Mouse (Mus musculus) embryo, embryonic 11 days (tissue): Measurements from ENCODE around the gene Ctnnbip1.

Experiments used
- DNase-seq: peaks from one replicate; pipeline ENCODE4 v3.0.0-alpha.2; 2015

The Ctnnbip1 gene

GRCm38 (mm10) chr4:149523961-149524360 lies 5.9 kb downstream of the Ctnnbip1 start:
- no peak for DNase-seq

- DNase-seq = no peak
These were observed 7.1 kb downstream of the Ctnnbip1 start for GRCm38 (mm10) chr4:149525170-149525569.

- DNase-seq = no peak
These were observed 7.8 kb downstream of the Ctnnbip1 start for GRCm38 (mm10) chr4:149525811-149526210.

- peak; percentile 37 for DNase-seq
These were observed 8.3 kb downstream of the Ctnnbip1 start for GRCm38 (mm10) chr4:149526330-149526729.

GRCm38 (mm10) chr4:149527621-149528354 lies 9.8 kb downstream of the Ctnnbip1 start:
- DNase-seq = no peak

- DNase-seq = no peak
These were observed 11.7 kb downstream of the Ctnnbip1 start for GRCm38 (mm10) chr4:149529691-149530090.

- no peak for DNase-seq
These were observed 21.4 kb downstream of the Ctnnbip1 start for GRCm38 (mm10) chr4:149539441-149539840.

GRCm38 (mm10) chr4:149541935-149542334 lies 23.9 kb downstream of the Ctnnbip1 start:
- no peak for DNase-seq

GRCm38 (mm10) chr4:149542431-149542830 lies 24.4 kb downstream of the Ctnnbip1 start:
- DNase-seq = no peak

- peak; percentile 85 for DNase-seq
These were observed 25.0 kb downstream of the Ctnnbip1 start for GRCm38 (mm10) chr4:149542927-149543553.

- no peak for DNase-seq
These were observed 26.9 kb downstream of the Ctnnbip1 start for GRCm38 (mm10) chr4:149544892-149545291.

- DNase-seq = no peak
These were observed 28.9 kb downstream of the Ctnnbip1 start for GRCm38 (mm10) chr4:149546797-149547444.

GRCm38 (mm10) chr4:149547523-149547922 lies 29.5 kb downstream of the Ctnnbip1 start:
- no peak for DNase-seq

- peak; percentile 88 for DNase-seq
These were observed 31.3 kb downstream of the Ctnnbip1 start for GRCm38 (mm10) chr4:149549221-149549925.

- no peak for DNase-seq
These were observed 32.8 kb downstream of the Ctnnbip1 start for GRCm38 (mm10) chr4:149550866-149551265.

- DNase-seq = no peak
These were observed 33.7 kb downstream of the Ctnnbip1 start for GRCm38 (mm10) chr4:149551696-149552095.

GRCm38 (mm10) chr4:149553834-149554233 lies 35.8 kb downstream of the Ctnnbip1 start:
- DNase-seq = no peak

- no peak for DNase-seq
These were observed 38.1 kb downstream of the Ctnnbip1 start for GRCm38 (mm10) chr4:149556111-149556510.

- no peak for DNase-seq
These were observed 39.9 kb downstream of the Ctnnbip1 start for GRCm38 (mm10) chr4:149557905-149558304.

- no peak for DNase-seq
These were observed 40.4 kb downstream of the Ctnnbip1 start for GRCm38 (mm10) chr4:149558389-149558788.

GRCm38 (mm10) chr4:149561392-149561791 lies 43.4 kb downstream of the Ctnnbip1 start:
- DNase-seq = no peak

- DNase-seq = peak; percentile 29
These were observed 44.2 kb downstream of the Ctnnbip1 start for GRCm38 (mm10) chr4:149561986-149562904.
